Mouse (Mus musculus): Measurements from ENCODE around the gene Gm21970.

- no peak for TF ChIP-seq POLR2A (IDR thresholded peaks at IDR 0.05; ENCODE audit: low read depth, low read length)
- no peak for TF ChIP-seq CTCF (IDR thresholded peaks at IDR 0.05; ENCODE audit: borderline replicate concordance, insufficient read depth, low read length)
Measured at GRCm38 (mm10) chr16:91381606-91382005, 9.9 kb upstream of the Gm21970 start.
